Mouse (Mus musculus) hindbrain, embryonic 11.5 days (tissue): Measurements from ENCODE around the gene Fam193a. TPM values are rescaled to one million over a fixed set of nuclear protein-coding genes. Genes with fewer than 3 reads are reported as not detected.
A peak's percentile ranks its signal among the peaks of the same experiment; 100 is the strongest.

Source experiments
- ATAC-seq: fragments of 200-750 bp; cut with Nextera tagmentation; 2 replicates; pipeline ENCODE4 v1.8.0; 2017; ENCODE audit warnings: mild to moderate bottlenecking, moderate TSS enrichment, moderate library complexity; ENCODE audit not compliant: low FRiP score
- DNase-seq: peaks from one replicate; pipeline ENCODE4 v3.0.0-alpha.2; 2015; ENCODE audit warnings: low spot score
- H3K27ac ChIP-seq: fragments of 300-500 bp; sonication (generic); 2 replicates; pipeline ENCODE4 v1.5.1; 2014; ENCODE audit warnings: mild to moderate bottlenecking, low read depth, low read length
- H3K27me3 ChIP-seq: fragments of 300-500 bp; sonication (generic); 2 replicates; pipeline ENCODE4 v1.6.1; 2014; ENCODE audit warnings: mild to moderate bottlenecking, low read length, moderate library complexity, mixed read lengths; ENCODE audit not compliant: control insufficient read depth, insufficient read depth
- H3K36me3 ChIP-seq: fragments of 300-500 bp; sonication (generic); 2 replicates; pipeline ENCODE4 v1.6.1; 2014; ENCODE audit warnings: mild to moderate bottlenecking, low read length, moderate library complexity, mixed read lengths; ENCODE audit not compliant: control insufficient read depth, insufficient read depth
- H3K4me1 ChIP-seq: fragments of 300-500 bp; sonication (generic); replicated peaks from 2 replicates; pipeline ENCODE4 v1.6.1; 2014; ENCODE audit warnings: low read length, mixed read lengths; ENCODE audit not compliant: control insufficient read depth, insufficient read depth
- H3K4me2 ChIP-seq: fragments of 300-500 bp; sonication (generic); replicated peaks from 2 replicates; pipeline ENCODE4 v1.6.1; 2014; ENCODE audit warnings: mild to moderate bottlenecking, low read depth, low read length
- H3K4me3 ChIP-seq: fragments of 300-500 bp; sonication (generic); 2 replicates; pipeline ENCODE4 v1.5.1; 2014; ENCODE audit warnings: low read depth, low read length
- H3K9ac ChIP-seq: fragments of 300-500 bp; sonication (generic); 2 replicates; pipeline ENCODE4 v1.6.1; 2014; ENCODE audit warnings: low read depth, low read length
- H3K9me3 ChIP-seq: fragments of 300-500 bp; sonication (generic); 2 replicates; pipeline ENCODE4 v1.6.1; 2016; ENCODE audit warnings: low read length; ENCODE audit not compliant: control insufficient read depth
- WGBS: fragments of 180-500 bp; shearing (Covaris S2); extraction: QIAGEN DNeasy Blood & Tissue Kit; methylation state at CpG from one replicate; pipeline ENCODE4 v1.1.7; 2014; 5-methylcytosine and 5-hydroxymethylcytosine counted together
- polyA plus RNA-seq: library from polyadenylated mRNA; unstranded; fragments of >200 nt; fragmentation: Nextera tagmentation; extraction: Ambion mirVana; gene quantifications from 2 replicates; pipeline ENCODE4 v1.2.1, GENCODE M21; 2014

Gene Fam193a
- polyA plus RNA-seq = 15.4 and 21.5 TPM in 2 replicates

DNA sequence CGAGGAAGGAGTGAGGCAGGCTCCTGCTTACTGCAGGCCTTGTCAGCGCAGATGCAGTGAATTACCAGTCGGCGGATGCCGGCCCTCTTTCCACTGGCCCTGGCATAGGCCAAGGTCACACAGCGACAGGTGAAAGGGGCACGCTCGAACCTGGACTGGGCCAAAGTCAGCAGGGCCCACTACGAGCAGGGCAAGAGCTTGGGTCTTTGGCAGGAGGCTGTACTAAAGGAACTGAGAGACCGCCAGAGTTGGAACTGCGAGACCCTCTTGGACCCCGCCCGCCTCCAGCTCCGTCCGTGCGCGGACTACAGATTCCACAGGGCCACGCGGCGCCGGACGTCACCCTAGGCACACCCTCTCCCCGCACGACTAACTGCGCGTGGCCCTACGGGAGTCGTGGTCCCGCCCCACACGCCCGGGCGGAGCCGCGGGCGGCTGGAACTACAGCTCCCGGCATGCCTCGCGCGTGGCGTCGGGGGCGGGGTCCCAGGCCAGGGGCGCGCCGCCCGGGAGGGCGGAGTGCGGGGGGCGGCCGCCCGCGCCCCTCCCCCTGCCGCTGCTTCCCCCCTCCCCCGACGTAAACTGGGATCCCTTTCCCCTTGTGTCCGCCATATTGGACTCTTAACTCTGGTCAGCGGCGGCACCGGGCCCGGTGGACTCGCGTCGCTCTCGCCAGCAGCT is at the start of gene Fam193a:
TSS of gene Fam193a (plus strand) at position 593 of the 681 bp plus-strand sequence.
- Histone ChIP-seq H3K36me3 (no peaks in the 10 kb centered on the region), H3K9me3 (no peaks in the 10 kb centered on the region), H3K4me3 (peak within 1 kb of the TSS; percentile 93), H3K4me2 (peak within 1 kb of the TSS; percentile 72), H3K27ac (peak within 1 kb of the TSS; percentile 78), H3K9ac (peak within 1 kb of the TSS; percentile 92), H3K27me3 (no peaks in the 10 kb centered on the region), H3K4me1 (no peaks in the 10 kb centered on the region)
- WGBS = under 1% methylated on average over 37 of the region's 64 CpGs
- peak; percentile 100 for ATAC-seq
- DNase-seq = peak; percentile 98

DNA sequence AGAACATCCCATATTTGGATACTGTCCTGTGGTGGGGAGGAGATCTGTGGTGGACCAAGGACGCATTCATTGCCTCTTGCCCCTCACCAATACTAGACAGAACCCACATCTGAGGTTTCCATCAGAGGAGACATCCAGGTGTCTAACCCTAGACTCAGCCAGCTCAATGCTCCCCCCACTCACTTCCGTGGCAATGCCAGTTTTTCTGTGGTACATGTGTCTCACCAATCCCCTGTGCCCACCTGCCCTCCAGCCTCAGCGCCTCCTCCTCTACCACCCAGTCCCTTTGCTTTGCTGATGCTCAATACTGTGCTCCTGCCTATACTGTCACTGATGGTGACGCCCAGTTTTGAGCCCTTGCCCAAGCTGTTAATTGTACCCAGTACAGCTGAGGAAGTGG is 48.5 kb upstream of the Fam193a start:
- Histone ChIP-seq H3K36me3 (no peaks in the 10 kb centered on the region), H3K27ac (no peak overlapping the region), H3K4me1 (no peaks in the 10 kb centered on the region), H3K4me3 (no peak overlapping the region), H3K9me3 (no peaks in the 10 kb centered on the region), H3K4me2 (no peak overlapping the region), H3K9ac (no peak overlapping the region), H3K27me3 (no peaks in the 10 kb centered on the region)
- ATAC-seq (no peak), DNase-seq (no peak)
- WGBS = 81% methylated on average over 4 of the region's 4 CpGs

- ATAC-seq (no peak), DNase-seq (no peak)
- Histone ChIP-seq H3K4me2 (no peak overlapping the region), H3K27me3 (no peaks in the 10 kb centered on the region), H3K36me3 (no peaks in the 10 kb centered on the region), H3K9me3 (no peaks in the 10 kb centered on the region), H3K27ac (no peak overlapping the region), H3K9ac (no peak overlapping the region), H3K4me1 (peaks cover 4% of the 10 kb centered on the region; the same call in 1 of the 2 replicates), H3K4me3 (no peak overlapping the region)
Observed at GRCm38 (mm10) chr5:34325286-34325685, 44.4 kb upstream of the Fam193a start.

- WGBS = 27% methylated on average over 4 of the region's 4 CpGs
- H3K27ac ChIP-seq = no peak overlapping the region
- no peak overlapping the region for H3K4me3 ChIP-seq
- H3K9ac ChIP-seq = peak overlapping the region; percentile 60
- H3K27me3 ChIP-seq = no peaks in the 10 kb centered on the region
- H3K4me1 ChIP-seq = peaks cover 4% of the 10 kb centered on the region; the same call in 1 of the 2 replicates
- ATAC-seq = 0 out of 2 replicates have a peak, but pooled peaks have one; percentile 22
- peak; percentile 21 for DNase-seq
- no peaks in the 10 kb centered on the region for H3K9me3 ChIP-seq
- no peak overlapping the region for H3K4me2 ChIP-seq
- no peaks in the 10 kb centered on the region for H3K36me3 ChIP-seq
Observed at GRCm38 (mm10) chr5:34326249-34326691, 43.5 kb upstream of the Fam193a start.

- H3K4me1 ChIP-seq = peaks cover 4% of the 10 kb centered on the region; the same call in 1 of the 2 replicates
- ATAC-seq = peak; percentile 59; the same call in 1 of the 2 replicates
- no peaks in the 10 kb centered on the region for H3K9me3 ChIP-seq
- H3K27me3 ChIP-seq = no peaks in the 10 kb centered on the region
- no peaks in the 10 kb centered on the region for H3K36me3 ChIP-seq
- peak overlapping the region; percentile 60 for H3K9ac ChIP-seq
- peak overlapping the region; percentile 45 for H3K4me2 ChIP-seq
- peak; percentile 51 for DNase-seq
- H3K27ac ChIP-seq = no peak overlapping the region
- WGBS = 16% methylated on average over 29 of the region's 31 CpGs
- H3K4me3 ChIP-seq = peak overlapping the region; percentile 18; the same call in 1 of the 2 replicates
Observed at GRCm38 (mm10) chr5:34326875-34327576, 42.7 kb upstream of the Fam193a start.

- DNase-seq (no peak), ATAC-seq (no peak)
- no peak overlapping the region for H3K27ac ChIP-seq
- H3K4me1 ChIP-seq = peaks cover 4% of the 10 kb centered on the region; the same call in 1 of the 2 replicates
- no peak overlapping the region for H3K4me3 ChIP-seq
- H3K9me3 ChIP-seq = no peaks in the 10 kb centered on the region
- H3K27me3 ChIP-seq = no peaks in the 10 kb centered on the region
- H3K4me2 ChIP-seq = no peak overlapping the region
- no peak overlapping the region for H3K9ac ChIP-seq
- no peaks in the 10 kb centered on the region for H3K36me3 ChIP-seq
- 84% methylated on average over 2 of the region's 2 CpGs for WGBS
Observed at GRCm38 (mm10) chr5:34330136-34330535, 39.6 kb upstream of the Fam193a start.

GRCm38 (mm10) chr5:34334081-34334480 is 35.7 kb upstream of the Fam193a start:
- Histone ChIP-seq H3K27me3 (no peaks in the 10 kb centered on the region), H3K9ac (no peak overlapping the region), H3K4me2 (no peak overlapping the region), H3K4me1 (no peaks in the 10 kb centered on the region), H3K4me3 (no peak overlapping the region), H3K9me3 (no peaks in the 10 kb centered on the region), H3K36me3 (no peaks in the 10 kb centered on the region), H3K27ac (no peak overlapping the region)
- DNase-seq = no peak
- no peak for ATAC-seq
- WGBS = 91% methylated on average over 1 of the region's 1 CpGs

DNA sequence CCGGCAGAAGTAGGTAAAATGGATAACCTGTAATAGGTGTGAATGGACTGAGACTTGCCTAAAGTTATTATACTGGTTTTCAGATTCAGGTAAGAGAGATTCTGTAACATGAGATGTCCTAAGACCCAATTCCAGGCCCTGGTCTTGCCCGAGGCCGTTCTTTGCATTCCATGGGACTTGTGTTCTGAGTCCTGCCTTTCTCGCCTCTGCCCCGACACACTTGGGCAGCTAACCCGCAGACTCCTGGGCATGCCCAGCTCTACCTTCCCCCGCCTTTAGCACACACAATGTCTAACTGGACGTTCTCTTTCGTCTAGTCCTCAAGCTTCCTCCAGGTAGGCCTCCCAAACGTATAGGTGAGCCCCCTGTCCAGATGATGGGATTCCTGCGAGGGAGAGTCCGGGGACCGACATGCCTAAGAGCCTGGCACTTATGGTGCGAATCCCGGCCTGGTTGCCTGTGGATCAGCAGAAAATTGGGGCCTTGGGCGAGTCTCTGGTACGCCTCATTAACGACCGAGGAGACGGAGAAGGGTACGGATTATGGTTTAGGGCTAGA is 34.1 kb upstream of the Fam193a start:
- H3K4me3 ChIP-seq = peak overlapping the region; percentile 100
- H3K27ac ChIP-seq = peak overlapping the region; percentile 85
- peak overlapping the region; percentile 93 for H3K4me2 ChIP-seq
- H3K4me1 ChIP-seq = no peaks in the 10 kb centered on the region
- H3K36me3 ChIP-seq = no peaks in the 10 kb centered on the region
- 2% methylated on average over 21 of the region's 21 CpGs for WGBS
- no peaks in the 10 kb centered on the region for H3K9me3 ChIP-seq
- peak overlapping the region; percentile 96 for H3K9ac ChIP-seq
- no peak for DNase-seq
- H3K27me3 ChIP-seq = no peaks in the 10 kb centered on the region
- ATAC-seq = peak; percentile 68
